Comparison of ENCODE assay signal across 9 mouse cellular contexts in the genomic region with DNA sequence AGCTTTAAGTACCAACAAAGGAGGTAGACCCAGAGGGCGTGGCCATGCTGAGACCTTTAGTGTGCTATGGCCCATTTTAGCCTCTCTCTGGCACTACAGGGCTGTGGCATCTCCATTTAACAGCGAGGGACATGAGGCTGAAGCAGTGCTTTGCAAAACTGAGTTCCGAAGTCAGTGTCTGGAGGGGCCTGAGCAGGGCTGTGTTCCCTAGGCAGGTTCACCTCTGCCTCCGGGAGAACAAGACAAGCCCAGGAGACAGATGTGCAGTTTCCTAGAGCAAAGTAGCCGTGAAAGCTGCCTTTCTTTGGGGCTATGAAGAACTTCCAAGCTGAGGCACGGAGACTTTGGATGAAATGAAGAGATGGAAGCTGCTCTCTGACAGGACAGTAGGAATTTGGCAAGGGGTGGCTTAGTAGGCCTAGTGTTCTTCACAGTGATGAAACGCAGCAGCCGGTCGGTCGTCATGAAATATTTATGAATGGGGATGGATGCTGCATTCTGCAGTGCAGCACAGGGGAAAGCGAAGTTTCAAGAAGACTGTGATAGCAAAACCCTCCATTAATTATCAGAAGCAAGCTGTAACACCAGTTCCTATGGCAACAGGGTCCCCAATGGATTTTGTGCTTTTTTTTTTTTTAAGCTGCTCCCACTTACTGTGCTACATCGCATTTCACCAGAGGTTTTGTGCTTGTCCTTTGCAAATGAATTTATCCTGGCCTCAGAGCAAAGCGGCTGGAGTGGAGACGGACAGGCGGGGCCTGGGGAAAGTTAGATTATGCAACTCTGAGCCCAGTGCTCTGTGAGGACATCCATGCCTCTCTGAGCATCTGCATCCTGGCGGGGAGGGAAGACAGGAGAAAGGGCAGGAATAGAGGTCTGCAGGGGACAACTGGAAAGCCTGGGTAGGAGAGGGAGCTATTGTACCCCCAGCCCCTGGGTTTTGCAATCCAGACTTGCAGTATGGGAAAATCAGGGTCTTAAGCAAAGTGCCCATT.
A peak's percentile ranks its signal among the peaks of the same experiment; 100 is the strongest.
DNase-seq lines count a peak whose midpoint lies in the region; ATAC-seq and TF ChIP-seq lines count a peak whose summit lies in the region.
"Had no signal": no experiment of that assay in that cellular context is flagged by ENCODE, and none has a peak within 500 bp of the region (broad histone marks: within the 10 kb centered on the region; RNA-seq: fewer than 3 reads in every experiment).

No protein-coding gene starts in this region.

- DNase-seq in layer of hippocampus, adult 9-11 months = peak; percentile 46
- DNase-seq in layer of hippocampus, adult 9-10 months (ENCODE audit: low spot score) = no peak
- peak; percentile 11 for DNase-seq in lung, postnatal 0 days (ENCODE audit: low spot score)
- DNase-seq in spleen, adult 12 weeks (ENCODE audit: low spot score) = no peak
- DNase-seq: gastrocnemius, postnatal 10 days had no signal

- TF ChIP-seq EP300 in lung, postnatal 0 days (IDR thresholded peaks at IDR 0.05) = no peak

- H3K9me3 ChIP-seq in forebrain, embryonic 15.5 days = no peaks in the 10 kb centered on the region
- H3K9me3 ChIP-seq in lung, postnatal 0 days (ENCODE audit: low read length) = no peaks in the 10 kb centered on the region
- H3K9me3 ChIP-seq in kidney, embryonic 16.5 days (ENCODE audit: low read length) = no peaks in the 10 kb centered on the region
- H3K9me3 ChIP-seq: kidney, embryonic 15.5 days had no signal

- 39% methylated on average over 16 of the region's 16 CpGs for WGBS in forebrain, embryonic 15.5 days
- 54% methylated on average over 16 of the region's 16 CpGs for WGBS in lung, postnatal 0 days
- WGBS in olfactory bulb, adult 2 months = 42% methylated on average over 16 of the region's 16 CpGs
- 69% methylated on average over 16 of the region's 16 CpGs for WGBS in kidney, embryonic 16.5 days

- H3K9ac ChIP-seq in forebrain, embryonic 15.5 days (replicated peaks) = 0 out of 2 replicates have a peak overlapping the region, but pooled peaks have one; percentile 1
- H3K9ac ChIP-seq in lung, postnatal 0 days (replicated peaks; ENCODE audit: low read depth) = no peak overlapping the region
- no peak overlapping the region for H3K9ac ChIP-seq in kidney, embryonic 16.5 days (replicated peaks; ENCODE audit: low read length)
- H3K9ac ChIP-seq: kidney, embryonic 15.5 days had no signal

- H3K27me3 ChIP-seq in forebrain, embryonic 15.5 days = no peaks in the 10 kb centered on the region
- H3K27me3 ChIP-seq in lung, postnatal 0 days (replicated peaks; ENCODE audit: insufficient read depth, low read length) = no peaks in the 10 kb centered on the region
- H3K27me3 ChIP-seq in kidney, embryonic 16.5 days (ENCODE audit: insufficient read depth, low read length) = no peaks in the 10 kb centered on the region
- H3K27me3 ChIP-seq: kidney, embryonic 15.5 days had no signal

- no peak overlapping the region for H3K4me3 ChIP-seq in forebrain, embryonic 15.5 days
- no peak overlapping the region for H3K4me3 ChIP-seq in lung, postnatal 0 days (ENCODE audit: low read depth, low read length)
- no peak overlapping the region for H3K4me3 ChIP-seq in olfactory bulb, adult 2 months (ENCODE audit: insufficient read depth, low read depth, low read length)
- H3K4me3 ChIP-seq in kidney, embryonic 16.5 days (ENCODE audit: low read length) = no peak overlapping the region
- H3K4me3 ChIP-seq: kidney, embryonic 15.5 days had no signal

- ATAC-seq in forebrain, embryonic 15.5 days (replicated peaks) = peak; percentile 74
- no peak for ATAC-seq in lung, postnatal 0 days
- ATAC-seq in kidney, embryonic 16.5 days (ENCODE audit: low FRiP score, low TSS enrichment) = no peak

- TF ChIP-seq POLR2A in olfactory bulb, adult 2 months (IDR thresholded peaks at IDR 0.05; ENCODE audit: insufficient read depth, low read depth, low read length) = no peak

- TF ChIP-seq CTCF in lung, postnatal 0 days (IDR thresholded peaks at IDR 0.05) = no peak
- TF ChIP-seq CTCF in olfactory bulb, adult 2 months (IDR thresholded peaks at IDR 0.05; ENCODE audit: insufficient read depth, low read depth, low read length) = no peak

- peak overlapping the region; percentile 4; the same call in 1 of the 2 replicates for H3K4me2 ChIP-seq in forebrain, embryonic 15.5 days (replicated peaks)
- H3K4me2 ChIP-seq in lung, postnatal 0 days (replicated peaks; ENCODE audit: low read depth, low read length) = no peak overlapping the region
- H3K4me2 ChIP-seq in kidney, embryonic 16.5 days (replicated peaks; ENCODE audit: low read depth, low read length) = no peak overlapping the region
- H3K4me2 ChIP-seq: kidney, embryonic 15.5 days had no signal

- peaks cover 21% of the 10 kb centered on the region for H3K4me1 ChIP-seq in forebrain, embryonic 15.5 days
- H3K4me1 ChIP-seq in lung, postnatal 0 days (ENCODE audit: insufficient read depth, low read depth, low read length) = no peaks in the 10 kb centered on the region; the same call in 1 of the 2 replicates
- peaks cover 8% of the 10 kb centered on the region for H3K4me1 ChIP-seq in olfactory bulb, adult 2 months (ENCODE audit: control insufficient read depth, insufficient read depth, low read length)
- H3K4me1 ChIP-seq in kidney, embryonic 16.5 days (ENCODE audit: insufficient read depth, low read length) = no peaks in the 10 kb centered on the region
- H3K4me1 ChIP-seq: kidney, embryonic 15.5 days had no signal

- peak overlapping the region; percentile 60 for H3K27ac ChIP-seq in forebrain, embryonic 15.5 days (replicated peaks)
- no peak overlapping the region for H3K27ac ChIP-seq in lung, postnatal 0 days (ENCODE audit: low read length)
- 0 out of 2 replicates have a peak overlapping the region, but pooled peaks have one; percentile 1 for H3K27ac ChIP-seq in olfactory bulb, adult 2 months (ENCODE audit: insufficient read depth, low read depth, low read length)
- H3K27ac ChIP-seq in kidney, embryonic 16.5 days (ENCODE audit: low read length) = no peak overlapping the region
- H3K27ac ChIP-seq: kidney, embryonic 15.5 days had no signal

- no peaks in the 10 kb centered on the region for H3K36me3 ChIP-seq in forebrain, embryonic 15.5 days
- H3K36me3 ChIP-seq in lung, postnatal 0 days (ENCODE audit: insufficient read depth, low read length) = no peaks in the 10 kb centered on the region
- no peaks in the 10 kb centered on the region for H3K36me3 ChIP-seq in kidney, embryonic 16.5 days (ENCODE audit: insufficient read depth, low read length)
- H3K36me3 ChIP-seq: kidney, embryonic 15.5 days had no signal

Comparison
In these comparisons a context has a peak if more than half of its experiments do, and no peak if none do; other contexts are left out.
1. DNase-seq: peak in layer of hippocampus, adult 9-11 months (single experiment) and lung, postnatal 0 days (single experiment); none in layer of hippocampus, adult 9-10 months (single experiment) and spleen, adult 12 weeks (single experiment).
2. H3K27ac ChIP-seq: peak in forebrain, embryonic 15.5 days (single experiment) and olfactory bulb, adult 2 months (single experiment); none in lung, postnatal 0 days (single experiment) and kidney, embryonic 16.5 days (single experiment).